Mouse (Mus musculus): ENCODE data around the gene Dennd4b. TPM values are rescaled to one million over a fixed set of nuclear protein-coding genes. Genes with fewer than 3 reads are reported as not detected.
A peak's percentile ranks its signal among the peaks of the same experiment; 100 is the strongest.

Dennd4b gene
- 3.0 and 3.6 TPM in 2 replicates for polyA plus RNA-seq (2014; fragmentation: Nextera tagmentation; extraction: Ambion mirVana)

GRCm38 (mm10) chr3:90265034-90265931, at the start of gene Dennd4b:
Gene Dennd4b (plus strand): TSS chr3:90265185.
- peak within 1 kb of the TSS; percentile 97 for H3K27ac ChIP-seq (ENCODE audit: low read length)
- H3K4me1 ChIP-seq (ENCODE audit: control insufficient read depth, insufficient read depth, low read length): peaks cover 7% of the 10 kb centered on the region
- under 1% methylated on average over 73 of the region's 87 CpGs for WGBS

DNA sequence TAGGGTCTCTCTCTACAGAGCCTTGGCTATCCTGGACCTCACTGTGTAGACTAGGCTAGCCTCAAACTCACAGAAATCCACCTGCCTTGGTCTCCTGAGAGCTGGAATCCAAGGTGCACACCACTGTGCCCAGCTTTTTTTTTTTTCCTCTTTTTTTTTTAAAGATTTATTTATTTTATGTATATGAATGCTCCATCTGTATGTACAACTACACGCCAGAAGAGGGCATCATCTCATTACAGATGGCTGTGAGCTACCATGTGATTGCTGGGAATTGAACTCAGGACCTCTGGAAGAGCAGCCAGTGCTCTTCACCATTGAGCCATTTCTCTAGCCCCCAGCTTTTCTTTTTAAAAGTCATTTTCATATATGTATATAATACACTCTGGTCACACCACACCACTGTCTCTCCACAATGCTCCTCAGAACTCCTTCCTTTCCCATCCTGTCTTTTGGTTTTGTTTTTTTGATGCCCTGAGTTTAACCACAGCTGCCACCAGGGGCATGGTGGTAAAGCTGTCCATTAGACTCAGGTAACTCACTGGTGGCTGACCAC, 49.1 kb upstream of the Dennd4b start:
- Histone ChIP-seq H3K27me3 (ENCODE audit: control insufficient read depth, insufficient read depth, low read length) (no peaks in the 10 kb centered on the region), H3K4me2 (replicated peaks; ENCODE audit: low read depth, low read length) (no peak overlapping the region), H3K27ac (ENCODE audit: low read length) (no peak overlapping the region), H3K9me3 (ENCODE audit: control insufficient read depth, low read depth, low read length) (no peaks in the 10 kb centered on the region), H3K4me1 (ENCODE audit: control insufficient read depth, insufficient read depth, low read length) (peaks cover 14% of the 10 kb centered on the region; the same call in 1 of the 2 replicates), H3K9ac (replicated peaks; ENCODE audit: low read depth, low read length) (no peak overlapping the region), H3K4me3 (ENCODE audit: low read depth, low read length) (no peak overlapping the region), H3K36me3 (ENCODE audit: control insufficient read depth, insufficient read depth, low read length) (peaks cover 19% of the 10 kb centered on the region)
- ATAC-seq (ENCODE audit: insufficient number of reproducible peaks, insufficient read depth, low FRiP score, low read depth): no peak
- 30% methylated on average over 1 of the region's 1 CpGs for WGBS

More at GRCm38 (mm10) chr3:90265034-90265931, at the start of gene Dennd4b:
- Histone ChIP-seq H3K27me3 (ENCODE audit: control insufficient read depth, insufficient read depth, low read length) (no peaks in the 10 kb centered on the region), H3K36me3 (ENCODE audit: control insufficient read depth, insufficient read depth, low read length) (peaks cover 39% of the 10 kb centered on the region), H3K9ac (replicated peaks; ENCODE audit: low read depth, low read length) (peak within 1 kb of the TSS; percentile 83), H3K4me3 (ENCODE audit: low read depth, low read length) (peak within 1 kb of the TSS; percentile 73), H3K4me2 (replicated peaks; ENCODE audit: low read depth, low read length) (peak within 1 kb of the TSS; percentile 88), H3K9me3 (ENCODE audit: control insufficient read depth, low read depth, low read length) (no peaks in the 10 kb centered on the region)
- ATAC-seq (ENCODE audit: insufficient number of reproducible peaks, insufficient read depth, low FRiP score, low read depth): peak; percentile 90

- ATAC-seq (ENCODE audit: insufficient number of reproducible peaks, insufficient read depth, low FRiP score, low read depth): peak; percentile 35; the same call in 1 of the 2 replicates
- Histone ChIP-seq H3K27me3 (ENCODE audit: control insufficient read depth, insufficient read depth, low read length) (no peaks in the 10 kb centered on the region), H3K4me2 (replicated peaks; ENCODE audit: low read depth, low read length) (peak overlapping the region; percentile 51), H3K4me1 (ENCODE audit: control insufficient read depth, insufficient read depth, low read length) (peaks cover 13% of the 10 kb centered on the region; the same call in 1 of the 2 replicates), H3K27ac (ENCODE audit: low read length) (peak overlapping the region; percentile 77), H3K4me3 (ENCODE audit: low read depth, low read length) (peak overlapping the region; percentile 44), H3K9ac (replicated peaks; ENCODE audit: low read depth, low read length) (no peak overlapping the region), H3K9me3 (ENCODE audit: control insufficient read depth, low read depth, low read length) (no peaks in the 10 kb centered on the region), H3K36me3 (ENCODE audit: control insufficient read depth, insufficient read depth, low read length) (peaks cover 6% of the 10 kb centered on the region; the same call in 1 of the 2 replicates)
- WGBS: 8% methylated on average over 6 of the region's 6 CpGs
Measured at GRCm38 (mm10) chr3:90220088-90220487, 44.9 kb upstream of the Dennd4b start.

DNA sequence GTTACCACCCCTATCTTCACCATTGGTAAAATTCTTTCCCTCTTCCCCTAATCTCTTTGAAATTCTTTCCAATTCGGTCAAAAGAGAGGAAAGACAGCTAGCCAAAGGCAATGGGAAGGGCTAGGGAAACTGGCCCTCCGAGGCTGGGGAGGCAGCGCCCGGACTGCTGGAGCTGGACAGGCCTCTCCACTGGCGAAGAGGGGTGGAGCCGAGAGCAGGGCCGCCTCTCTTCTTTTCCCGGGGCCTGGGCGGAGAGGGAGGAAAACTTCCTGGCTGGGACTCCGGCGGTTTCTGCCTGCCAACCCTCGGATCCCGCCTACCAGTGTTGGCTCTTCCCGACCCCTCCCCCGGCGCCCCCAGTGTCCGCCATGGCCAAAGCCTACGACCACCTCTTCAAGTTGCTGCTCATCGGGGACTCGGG, 44.4 kb upstream of the Dennd4b start:
- Histone ChIP-seq H3K27me3 (ENCODE audit: control insufficient read depth, insufficient read depth, low read length) (no peaks in the 10 kb centered on the region), H3K4me1 (ENCODE audit: control insufficient read depth, insufficient read depth, low read length) (peaks cover 13% of the 10 kb centered on the region; the same call in 1 of the 2 replicates), H3K9me3 (ENCODE audit: control insufficient read depth, low read depth, low read length) (no peaks in the 10 kb centered on the region), H3K4me2 (replicated peaks; ENCODE audit: low read depth, low read length) (peak overlapping the region; percentile 51), H3K4me3 (ENCODE audit: low read depth, low read length) (peak overlapping the region; percentile 44), H3K9ac (replicated peaks; ENCODE audit: low read depth, low read length) (peak overlapping the region; percentile 45), H3K36me3 (ENCODE audit: control insufficient read depth, insufficient read depth, low read length) (peaks cover 8% of the 10 kb centered on the region; the same call in 1 of the 2 replicates), H3K27ac (ENCODE audit: low read length) (peak overlapping the region; percentile 77)
- WGBS: 0% methylated on average over 19 of the region's 20 CpGs
- peak; percentile 89 for ATAC-seq (ENCODE audit: insufficient number of reproducible peaks, insufficient read depth, low FRiP score, low read depth)

DNA sequence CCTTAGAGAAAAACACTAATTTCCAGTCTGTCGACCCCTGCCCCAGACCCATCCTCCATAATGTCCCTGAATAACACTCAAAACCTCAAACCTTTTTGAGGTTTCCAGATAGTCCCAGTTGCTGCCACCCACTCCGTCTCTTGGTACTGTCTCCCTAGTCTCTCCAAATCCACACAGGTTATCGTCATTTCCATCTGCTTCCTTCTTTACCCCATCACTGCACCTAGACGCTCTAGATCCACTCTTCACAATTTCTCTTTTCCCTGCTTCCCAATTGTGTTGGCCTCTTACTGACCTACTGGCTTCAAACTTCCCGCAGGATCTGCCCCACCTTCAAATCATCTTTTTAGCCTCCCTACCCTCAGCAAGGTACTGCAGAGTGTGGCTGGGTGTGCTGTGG, 43.9 kb upstream of the Dennd4b start:
- Histone ChIP-seq H3K27ac (ENCODE audit: low read length) (peak overlapping the region; percentile 77; the same call in 1 of the 2 replicates), H3K4me1 (ENCODE audit: control insufficient read depth, insufficient read depth, low read length) (peaks cover 13% of the 10 kb centered on the region; the same call in 1 of the 2 replicates), H3K4me2 (replicated peaks; ENCODE audit: low read depth, low read length) (peak overlapping the region; percentile 51), H3K9ac (replicated peaks; ENCODE audit: low read depth, low read length) (peak overlapping the region; percentile 45), H3K4me3 (ENCODE audit: low read depth, low read length) (peak overlapping the region; percentile 44), H3K36me3 (ENCODE audit: control insufficient read depth, insufficient read depth, low read length) (peaks cover 10% of the 10 kb centered on the region; the same call in 1 of the 2 replicates), H3K9me3 (ENCODE audit: control insufficient read depth, low read depth, low read length) (no peaks in the 10 kb centered on the region), H3K27me3 (ENCODE audit: control insufficient read depth, insufficient read depth, low read length) (no peaks in the 10 kb centered on the region)
- WGBS: 15% methylated on average over 5 of the region's 5 CpGs
- ATAC-seq (ENCODE audit: insufficient number of reproducible peaks, insufficient read depth, low FRiP score, low read depth): 0 out of 2 replicates have a peak, but pooled peaks have one; percentile 6

- WGBS: 81% methylated on average over 4 of the region's 4 CpGs
- H3K4me3 ChIP-seq (ENCODE audit: low read depth, low read length): no peak overlapping the region
- H3K4me2 ChIP-seq (replicated peaks; ENCODE audit: low read depth, low read length): no peak overlapping the region
- H3K4me1 ChIP-seq (ENCODE audit: control insufficient read depth, insufficient read depth, low read length): peaks cover 13% of the 10 kb centered on the region; the same call in 1 of the 2 replicates
- peaks cover 10% of the 10 kb centered on the region; the same call in 1 of the 2 replicates for H3K36me3 ChIP-seq (ENCODE audit: control insufficient read depth, insufficient read depth, low read length)
- H3K27ac ChIP-seq (ENCODE audit: low read length): no peak overlapping the region
- H3K9ac ChIP-seq (replicated peaks; ENCODE audit: low read depth, low read length): no peak overlapping the region
- no peaks in the 10 kb centered on the region for H3K9me3 ChIP-seq (ENCODE audit: control insufficient read depth, low read depth, low read length)
- no peaks in the 10 kb centered on the region for H3K27me3 ChIP-seq (ENCODE audit: control insufficient read depth, insufficient read depth, low read length)
- ATAC-seq (ENCODE audit: insufficient number of reproducible peaks, insufficient read depth, low FRiP score, low read depth): no peak
Measured at GRCm38 (mm10) chr3:90222455-90222854, 42.5 kb upstream of the Dennd4b start.

DNA sequence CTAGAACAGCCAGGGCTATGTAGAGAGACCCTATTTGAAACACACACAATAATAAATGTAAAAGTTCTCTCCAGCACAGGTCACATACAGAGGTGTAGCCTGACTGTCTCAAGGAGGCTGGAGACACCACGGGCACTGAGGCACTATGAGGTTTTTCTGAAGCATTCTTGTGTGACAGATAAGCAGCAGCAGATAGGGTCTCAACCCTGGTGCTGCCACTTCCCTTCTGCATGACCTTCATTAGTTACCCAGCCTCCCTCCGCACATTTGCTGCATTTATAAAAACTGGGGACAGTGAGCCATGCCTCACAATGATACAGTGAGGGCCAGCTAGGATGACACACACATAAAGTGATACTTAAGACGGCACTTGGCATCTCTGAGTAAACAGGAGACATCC, 42.0 kb upstream of the Dennd4b start:
- Histone ChIP-seq H3K4me2 (replicated peaks; ENCODE audit: low read depth, low read length) (no peak overlapping the region), H3K9me3 (ENCODE audit: control insufficient read depth, low read depth, low read length) (no peaks in the 10 kb centered on the region), H3K27me3 (ENCODE audit: control insufficient read depth, insufficient read depth, low read length) (no peaks in the 10 kb centered on the region), H3K4me3 (ENCODE audit: low read depth, low read length) (no peak overlapping the region), H3K27ac (ENCODE audit: low read length) (no peak overlapping the region), H3K36me3 (ENCODE audit: control insufficient read depth, insufficient read depth, low read length) (peaks cover 10% of the 10 kb centered on the region; the same call in 1 of the 2 replicates), H3K4me1 (ENCODE audit: control insufficient read depth, insufficient read depth, low read length) (peaks cover 13% of the 10 kb centered on the region; the same call in 1 of the 2 replicates), H3K9ac (replicated peaks; ENCODE audit: low read depth, low read length) (no peak overlapping the region)
- 70% methylated on average over 3 of the region's 3 CpGs for WGBS
- no peak for ATAC-seq (ENCODE audit: insufficient number of reproducible peaks, insufficient read depth, low FRiP score, low read depth)

GRCm38 (mm10) chr3:90224331-90224730, 40.7 kb upstream of the Dennd4b start:
- no peak overlapping the region for H3K9ac ChIP-seq (replicated peaks; ENCODE audit: low read depth, low read length)
- H3K4me2 ChIP-seq (replicated peaks; ENCODE audit: low read depth, low read length): no peak overlapping the region
- no peak overlapping the region for H3K27ac ChIP-seq (ENCODE audit: low read length)
- 82% methylated on average over 10 of the region's 10 CpGs for WGBS
- H3K9me3 ChIP-seq (ENCODE audit: control insufficient read depth, low read depth, low read length): no peaks in the 10 kb centered on the region
- H3K4me3 ChIP-seq (ENCODE audit: low read depth, low read length): no peak overlapping the region
- no peak for ATAC-seq (ENCODE audit: insufficient number of reproducible peaks, insufficient read depth, low FRiP score, low read depth)
- peaks cover 10% of the 10 kb centered on the region; the same call in 1 of the 2 replicates for H3K36me3 ChIP-seq (ENCODE audit: control insufficient read depth, insufficient read depth, low read length)
- no peaks in the 10 kb centered on the region for H3K27me3 ChIP-seq (ENCODE audit: control insufficient read depth, insufficient read depth, low read length)
- peaks cover 13% of the 10 kb centered on the region; the same call in 1 of the 2 replicates for H3K4me1 ChIP-seq (ENCODE audit: control insufficient read depth, insufficient read depth, low read length)

Measured in stomach, embryonic 14.5 days (tissue).